Mouse (Mus musculus): ENCODE data around the gene Cnih2.

The Cnih2 gene

DNA sequence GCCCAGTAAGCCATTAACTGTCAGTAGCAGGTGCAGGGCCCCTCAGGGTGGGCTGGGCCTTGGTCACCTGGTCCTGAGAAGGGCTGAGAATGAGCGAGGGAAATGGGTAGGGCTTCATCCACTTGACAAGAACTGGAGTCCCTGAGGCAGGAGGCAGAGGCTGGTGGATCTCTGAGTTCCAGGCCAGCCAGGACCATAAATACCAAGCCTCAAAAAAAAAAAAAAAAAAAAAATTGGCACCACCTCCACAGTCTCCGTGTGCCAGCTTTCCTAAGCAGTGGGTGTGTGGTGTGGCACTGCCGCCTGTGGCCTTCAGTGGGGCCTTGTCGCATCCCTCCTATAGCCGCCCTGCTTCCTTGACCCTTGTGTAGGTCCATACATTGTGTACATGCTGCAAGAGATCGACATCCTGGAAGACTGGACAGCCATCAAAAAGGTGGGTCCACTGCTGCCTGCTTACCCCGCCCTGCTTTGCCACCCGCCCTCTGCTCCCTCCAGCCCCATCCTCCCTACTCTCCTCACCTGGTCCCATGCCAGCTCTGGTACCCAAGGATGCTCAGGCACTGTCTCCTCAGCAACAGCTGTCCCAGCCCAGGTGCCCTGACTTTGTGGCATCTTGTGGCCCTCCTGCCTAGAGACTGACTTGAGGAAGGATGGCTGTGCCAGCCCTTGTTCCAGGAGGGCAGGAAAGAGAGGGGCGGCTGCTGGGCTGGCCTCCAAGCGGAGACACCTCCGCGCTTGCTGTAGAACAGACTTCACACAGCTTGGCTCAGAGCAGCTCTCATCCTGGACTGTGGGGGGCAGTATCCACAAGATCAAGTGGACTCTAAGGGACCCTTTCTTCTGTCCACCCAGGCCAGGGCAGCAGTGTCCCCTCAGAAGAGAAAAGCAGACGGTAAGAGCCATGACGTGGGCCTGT lies 49.9 kb downstream of the Cnih2 start:
- in situ Hi-C loops (cut with MboI; ENCODE audit: low sequenced_read_pairs): no loop called here

DNA sequence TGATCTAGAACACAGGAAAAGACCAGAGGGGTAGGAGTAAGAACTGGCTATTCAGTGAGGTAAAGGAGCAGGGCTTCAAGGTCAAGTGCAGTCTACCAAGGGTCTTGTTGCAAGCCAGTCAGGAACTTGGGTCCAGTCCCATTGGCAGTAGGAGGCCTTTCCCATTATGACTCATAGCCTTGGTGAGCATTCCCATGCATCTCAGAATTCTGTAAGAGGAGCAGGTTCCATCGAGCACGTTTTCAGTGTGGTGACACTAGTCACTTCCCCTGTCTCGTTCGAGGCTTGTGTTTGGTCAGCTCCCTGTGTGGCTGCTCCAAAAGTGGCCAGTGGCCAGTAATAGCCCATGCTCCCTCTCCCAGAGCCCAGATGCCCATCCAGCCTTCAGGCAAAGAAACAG lies 52.8 kb downstream of the Cnih2 start:
- in situ Hi-C loops (cut with MboI; ENCODE audit: low sequenced_read_pairs): no loop called here

All from CH12F3 (cell line).